8 mouse cellular contexts compared by ENCODE assay signal in genomic region chr14:121676121-121676591, GRCm38 (mm10).
DNase-seq lines count a peak whose midpoint lies in the region; ATAC-seq and TF ChIP-seq lines count a peak whose summit lies in the region.

No protein-coding gene starts in this region.

- DNase-seq in left cerebral cortex, adult 2 months (ENCODE audit: extremely low spot score in 1 of 2, low spot score in 2 of 2), result no peak
- DNase-seq in left cerebral cortex, postnatal 4 days, result no peak
- peak; percentile 55 for DNase-seq in adrenal gland, postnatal 14 days
- no peak for DNase-seq in limb, embryonic 11.5 days (ENCODE audit: low spot score)
- no peak for DNase-seq in MN1 (ENCODE audit: low spot score)
- no peak for DNase-seq in right cerebral cortex, postnatal 36 days (ENCODE audit: low spot score in 2 of 2)

- ATAC-seq in heart, embryonic 15.5 days (replicated peaks; ENCODE audit: insufficient number of reproducible peaks, insufficient read depth, low FRiP score, low read depth), result no peak
- ATAC-seq in limb, embryonic 11.5 days (ENCODE audit: insufficient number of reproducible peaks, low FRiP score, low TSS enrichment, low read depth), result 0 out of 2 replicates have a peak, but pooled peaks have one; percentile 31
- no peak for ATAC-seq in inflammation-experienced regulatory T-cells, adult 6 months

- peaks cover 16% of the 10 kb centered on the region for H3K4me1 ChIP-seq in heart, embryonic 15.5 days (replicated peaks)
- H3K4me1 ChIP-seq in limb, embryonic 11.5 days (ENCODE audit: control insufficient read depth, insufficient read depth, low read length), result peaks cover 12% of the 10 kb centered on the region; the same call in 1 of the 2 replicates

- H3K4me2 ChIP-seq in heart, embryonic 15.5 days, result no peak overlapping the region
- no peak overlapping the region for H3K4me2 ChIP-seq in limb, embryonic 11.5 days (ENCODE audit: low read depth, severe bottlenecking)

- no peak overlapping the region for H3K4me3 ChIP-seq in left cerebral cortex, adult 2 months
- no peak overlapping the region for H3K4me3 ChIP-seq in heart, embryonic 15.5 days
- no peak overlapping the region for H3K4me3 ChIP-seq in limb, embryonic 11.5 days (ENCODE audit: low read depth, low read length)

- intact Hi-C loops in left cerebral cortex, adult 2 months (cut with DNase I), result no loop called here
- intact Hi-C loops in left cerebral cortex, postnatal 4 days (cut with DNase I), result no loop called here

- no peak overlapping the region for H3K9ac ChIP-seq in heart, embryonic 15.5 days
- H3K9ac ChIP-seq in limb, embryonic 11.5 days (ENCODE audit: low read length), result no peak overlapping the region

- H3K27ac ChIP-seq in left cerebral cortex, adult 2 months, result peak overlapping the region; percentile 40; the same call in 1 of the 2 replicates
- H3K27ac ChIP-seq in heart, embryonic 15.5 days, result peak overlapping the region; percentile 54
- H3K27ac ChIP-seq in limb, embryonic 11.5 days (replicated peaks; ENCODE audit: low read depth, low read length), result no peak overlapping the region

- no peak for TF ChIP-seq CTCF in left cerebral cortex, adult 2 months (IDR thresholded peaks at IDR 0.05)

- no peaks in the 10 kb centered on the region for H3K36me3 ChIP-seq in heart, embryonic 15.5 days
- no peaks in the 10 kb centered on the region for H3K36me3 ChIP-seq in limb, embryonic 11.5 days (ENCODE audit: control insufficient read depth, insufficient read depth, low read length)

- no peaks in the 10 kb centered on the region for H3K9me3 ChIP-seq in heart, embryonic 15.5 days (replicated peaks)
- H3K9me3 ChIP-seq in limb, embryonic 11.5 days (ENCODE audit: control insufficient read depth, low read length), result no peaks in the 10 kb centered on the region

- H3K27me3 ChIP-seq in heart, embryonic 15.5 days, result no peaks in the 10 kb centered on the region
- no peaks in the 10 kb centered on the region for H3K27me3 ChIP-seq in limb, embryonic 11.5 days (ENCODE audit: control insufficient read depth, insufficient read depth, low read length)
